Mouse (Mus musculus) Muller cell, postnatal 12 days (primary cell): Measurements from ENCODE around the gene Ccsap.

Experiments
- DNase-seq: peaks from one replicate; pipeline ENCODE4 v3.0.0-alpha.2; 2015; ENCODE audit errors: inconsistent ontology term

The Ccsap gene

DNA sequence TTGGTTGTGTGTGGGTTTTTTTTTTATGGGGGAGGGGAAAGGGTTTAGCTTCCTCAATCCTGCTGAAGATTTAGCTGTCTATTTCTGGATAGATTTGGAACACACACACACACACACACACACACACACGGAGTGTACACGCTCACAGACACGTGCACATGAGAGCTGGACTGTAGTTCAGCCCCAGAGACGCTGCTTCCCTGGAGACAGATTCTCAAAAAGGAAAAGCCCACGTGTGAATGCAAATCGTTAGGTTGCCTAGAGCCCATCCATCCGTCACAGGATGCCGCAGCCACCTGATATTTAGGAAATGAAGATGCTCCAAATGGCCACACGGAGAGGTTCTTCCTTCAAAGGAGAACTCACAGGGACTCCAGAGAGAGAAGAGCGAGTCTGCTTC is 20.3 kb upstream of the Ccsap start:
- no peak for DNase-seq

- DNase-seq, result no peak
Observed at GRCm38 (mm10) chr8:123877865-123878264, 17.9 kb upstream of the Ccsap start.

DNA sequence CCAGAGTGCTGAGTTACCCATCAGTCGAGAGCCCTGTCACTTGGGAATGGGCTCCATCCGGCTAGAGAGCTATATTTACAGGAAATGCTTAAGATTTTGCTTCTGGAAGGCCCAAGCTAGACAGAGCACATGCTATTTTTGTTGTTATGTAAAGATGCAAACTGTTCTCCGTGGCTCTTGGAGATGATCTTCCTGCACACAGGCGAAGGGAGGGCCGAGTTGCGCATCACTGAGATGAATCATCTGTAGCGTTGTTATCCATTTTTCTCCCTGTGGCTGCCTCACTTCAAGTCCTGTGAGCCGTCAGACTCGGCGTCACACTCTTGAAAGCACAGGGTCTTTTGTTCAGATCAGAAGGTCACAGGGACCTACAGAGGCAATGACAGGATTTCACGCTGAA is 14.3 kb upstream of the Ccsap start:
- DNase-seq, result no peak

GRCm38 (mm10) chr8:123873364-123873763 is 13.4 kb upstream of the Ccsap start:
- DNase-seq, result no peak

GRCm38 (mm10) chr8:123872048-123872447 is 12.0 kb upstream of the Ccsap start:
- DNase-seq, result no peak

DNA sequence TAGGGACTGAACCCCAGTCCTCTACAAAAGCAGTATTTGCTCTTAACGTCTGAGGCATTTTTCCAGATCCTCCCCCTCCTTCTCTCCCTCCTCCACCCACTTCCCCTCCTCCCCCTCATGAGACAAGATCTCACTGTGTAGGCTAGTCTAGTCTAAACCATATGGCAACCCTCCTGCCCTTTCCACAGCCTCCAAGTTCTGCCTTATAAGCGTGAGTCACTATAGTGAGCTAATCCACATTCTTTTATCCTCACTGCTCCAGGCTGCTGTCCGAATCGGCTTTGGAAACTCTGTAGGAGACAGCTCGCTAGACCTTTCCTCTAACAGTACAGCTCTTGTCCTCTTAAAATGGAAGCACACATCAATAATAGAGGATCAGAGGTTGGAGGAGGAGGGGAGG is 7.0 kb upstream of the Ccsap start:
- peak; percentile 65 for DNase-seq

DNA sequence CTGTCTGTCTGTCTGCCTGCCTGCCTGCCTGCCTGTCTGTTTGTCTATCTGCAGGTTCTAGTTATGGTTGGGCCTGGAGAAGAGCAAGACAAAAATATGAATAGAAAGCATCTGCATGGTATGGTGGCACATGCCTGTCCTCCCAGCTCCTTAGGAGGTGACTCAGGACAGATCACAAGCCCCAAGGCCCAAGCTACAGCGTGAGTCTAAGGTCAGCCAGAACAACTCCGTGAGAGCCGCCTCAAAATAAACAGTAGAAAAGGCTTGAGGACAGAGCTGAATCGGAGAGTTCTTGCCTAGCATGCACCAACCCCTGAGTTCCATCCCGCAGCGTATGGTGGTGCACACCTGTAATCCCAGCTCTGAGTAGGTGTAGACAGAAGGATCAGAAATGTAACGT is 5.8 kb upstream of the Ccsap start:
- DNase-seq, result no peak

DNA sequence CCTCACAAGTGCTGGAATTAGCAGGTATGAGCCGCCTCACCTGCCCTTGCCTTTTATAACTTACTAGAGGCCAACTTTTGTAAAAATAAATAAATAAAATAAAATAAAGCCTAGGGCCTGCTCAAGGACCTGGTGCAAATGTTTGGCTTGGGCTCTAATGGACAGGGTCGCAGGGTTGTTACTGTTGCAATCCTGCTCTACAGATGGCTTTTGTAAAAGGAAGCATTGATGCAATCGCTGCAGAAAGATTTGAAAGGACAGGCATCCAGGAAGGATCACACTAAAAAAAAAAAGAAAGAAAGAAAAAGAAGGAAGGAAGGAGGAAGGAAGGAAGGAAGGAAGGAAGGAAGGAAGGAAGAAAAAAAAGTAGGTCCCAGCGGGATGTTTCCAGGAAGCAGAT is 377 bp upstream of the Ccsap start:
- DNase-seq, result no peak

- peak; percentile 97 for DNase-seq
Observed at GRCm38 (mm10) chr8:123858941-123859647, 915 bp downstream of the Ccsap start.

- DNase-seq, result peak; percentile 38
Observed at GRCm38 (mm10) chr8:123858574-123858940, 1.5 kb downstream of the Ccsap start.

- no peak for DNase-seq
Observed at GRCm38 (mm10) chr8:123857361-123857760, 2.6 kb downstream of the Ccsap start.

- DNase-seq, result no peak
Observed at GRCm38 (mm10) chr8:123854733-123855475, 5.1 kb downstream of the Ccsap start.

GRCm38 (mm10) chr8:123854252-123854651 is 5.8 kb downstream of the Ccsap start:
- no peak for DNase-seq

GRCm38 (mm10) chr8:123851590-123851989 is 8.4 kb downstream of the Ccsap start:
- DNase-seq, result no peak

- DNase-seq, result no peak
Observed at GRCm38 (mm10) chr8:123849352-123849751, 10.7 kb downstream of the Ccsap start.

DNA sequence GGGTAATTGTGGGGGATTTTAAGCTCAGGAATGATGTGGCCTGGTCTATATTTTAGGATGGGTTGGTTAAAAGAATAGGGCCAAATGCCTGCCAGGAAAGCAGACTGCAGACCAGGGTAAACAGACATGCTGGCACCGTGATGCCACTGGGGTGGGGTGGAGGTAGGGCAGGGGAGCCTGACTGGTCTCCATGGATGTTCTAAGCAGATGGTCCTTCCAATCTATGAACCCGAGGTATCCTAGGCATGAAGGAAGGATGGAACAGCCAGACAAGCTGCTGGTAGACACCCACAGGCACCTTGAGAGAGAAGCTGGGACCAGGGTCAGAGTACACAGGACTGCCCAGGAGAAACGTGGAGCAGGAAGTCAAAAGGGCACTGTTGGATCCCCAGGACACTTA is 12.5 kb downstream of the Ccsap start:
- DNase-seq, result no peak

DNA sequence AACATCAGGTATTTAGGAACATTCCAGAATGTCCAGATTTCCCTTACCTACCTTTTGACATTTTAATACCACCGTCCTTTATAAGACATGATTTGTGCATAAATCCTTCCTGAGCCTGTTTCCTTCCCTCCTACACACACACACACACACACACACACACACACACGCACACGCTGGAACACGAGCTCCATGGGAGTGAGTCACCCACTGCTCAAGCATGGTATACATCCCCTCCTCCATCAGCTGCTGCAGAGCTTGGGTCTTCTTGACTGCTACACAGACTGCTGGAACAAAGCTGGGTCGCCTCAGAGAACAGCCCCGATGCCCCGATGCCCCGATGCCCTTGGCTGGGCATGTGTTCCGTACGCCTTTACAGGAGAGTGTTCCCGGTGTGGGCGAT is 13.5 kb downstream of the Ccsap start:
- no peak for DNase-seq

DNA sequence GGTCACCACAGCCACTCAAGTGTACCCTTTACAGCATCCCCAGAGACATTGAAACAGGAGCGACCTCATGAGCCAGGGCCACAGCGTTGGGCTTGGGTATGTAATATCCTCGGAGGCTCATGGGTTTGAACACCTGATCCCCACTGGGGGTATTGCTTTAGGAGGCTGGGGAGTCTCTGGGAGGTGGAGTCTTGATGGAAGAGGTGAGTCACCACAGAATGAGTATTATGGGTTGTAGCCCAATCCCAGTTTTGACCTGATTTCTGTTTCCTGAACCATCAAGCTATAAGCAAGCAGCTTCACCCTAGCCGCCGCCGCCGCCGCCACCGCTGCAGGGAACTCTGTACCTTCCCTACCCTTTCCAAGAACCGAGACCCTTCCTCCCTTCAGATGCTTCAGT is 14.0 kb downstream of the Ccsap start:
- no peak for DNase-seq

DNA sequence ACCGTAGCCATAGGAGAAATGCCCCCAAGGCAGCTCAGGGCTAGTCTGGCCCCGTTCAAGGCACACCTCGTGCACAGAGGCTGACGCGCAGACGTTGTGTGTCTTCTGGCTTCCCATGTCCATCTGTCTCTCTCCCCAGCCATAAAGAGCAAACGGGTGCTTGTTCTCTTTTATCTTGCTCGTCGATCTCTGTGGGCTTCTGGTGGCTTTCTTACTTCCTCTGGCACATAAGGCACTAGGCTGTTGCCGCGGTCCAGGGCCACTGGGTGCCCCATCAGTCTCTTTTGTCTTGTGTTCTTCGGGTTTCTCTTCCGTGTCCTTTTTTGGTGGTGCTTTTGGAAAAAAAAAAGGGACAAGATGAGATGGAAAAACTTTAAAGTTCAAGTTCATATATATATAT is 14.9 kb downstream of the Ccsap start:
- DNase-seq, result no peak

- DNase-seq, result no peak
Observed at GRCm38 (mm10) chr8:123844341-123844740, 15.7 kb downstream of the Ccsap start.

GRCm38 (mm10) chr8:123842086-123842485 is 17.9 kb downstream of the Ccsap start:
- no peak for DNase-seq

- DNase-seq, result no peak
Observed at GRCm38 (mm10) chr8:123840578-123841345, 19.2 kb downstream of the Ccsap start.

- DNase-seq, result peak; percentile 20
Observed at GRCm38 (mm10) chr8:123838496-123838895, 21.5 kb downstream of the Ccsap start.
